Mouse (Mus musculus) left cerebral cortex, adult 11 months (tissue): Measurements from ENCODE around the gene Mpv17l2.

Experiments
- DNase-seq: peaks from one replicate; pipeline ENCODE4 v3.0.0; 2022; ENCODE audit warnings: low spot score

Gene Mpv17l2

GRCm38 (mm10) chr8:70749097-70749674 is 11.6 kb downstream of the Mpv17l2 start:
- no peak for DNase-seq

GRCm38 (mm10) chr8:70748246-70749096 is 12.3 kb downstream of the Mpv17l2 start:
- DNase-seq = no peak

- no peak for DNase-seq
Measured at GRCm38 (mm10) chr8:70747211-70747890, 13.4 kb downstream of the Mpv17l2 start.

- DNase-seq = no peak
Measured at GRCm38 (mm10) chr8:70746676-70747075, 14.1 kb downstream of the Mpv17l2 start.

GRCm38 (mm10) chr8:70745691-70746220 is 15.0 kb downstream of the Mpv17l2 start:
- DNase-seq = no peak

- no peak for DNase-seq
Measured at GRCm38 (mm10) chr8:70744806-70745205, 15.9 kb downstream of the Mpv17l2 start.

- no peak for DNase-seq
Measured at GRCm38 (mm10) chr8:70743656-70744590, 16.8 kb downstream of the Mpv17l2 start.

GRCm38 (mm10) chr8:70742981-70743655 is 17.6 kb downstream of the Mpv17l2 start:
- no peak for DNase-seq

GRCm38 (mm10) chr8:70742176-70742575 is 18.6 kb downstream of the Mpv17l2 start:
- DNase-seq = no peak

- DNase-seq = no peak
Measured at GRCm38 (mm10) chr8:70741661-70742060, 19.1 kb downstream of the Mpv17l2 start.

- DNase-seq = no peak
Measured at GRCm38 (mm10) chr8:70738211-70738610, 22.5 kb downstream of the Mpv17l2 start.

GRCm38 (mm10) chr8:70737705-70738104 is 23.0 kb downstream of the Mpv17l2 start:
- no peak for DNase-seq

GRCm38 (mm10) chr8:70730956-70731355 is 29.8 kb downstream of the Mpv17l2 start:
- DNase-seq = no peak

GRCm38 (mm10) chr8:70729808-70730475 is 30.8 kb downstream of the Mpv17l2 start:
- no peak for DNase-seq

GRCm38 (mm10) chr8:70726721-70727120 is 34.0 kb downstream of the Mpv17l2 start:
- DNase-seq = no peak

GRCm38 (mm10) chr8:70725792-70726447 is 34.8 kb downstream of the Mpv17l2 start:
- no peak for DNase-seq

GRCm38 (mm10) chr8:70724216-70724615 is 36.5 kb downstream of the Mpv17l2 start:
- DNase-seq = no peak

- no peak for DNase-seq
Measured at GRCm38 (mm10) chr8:70723486-70724210, 37.1 kb downstream of the Mpv17l2 start, which contains the start of gene Pde4c. Gene Pde4c (plus strand): TSS chr8:70723720.

- no peak for DNase-seq
Measured at GRCm38 (mm10) chr8:70721601-70722000, 39.1 kb downstream of the Mpv17l2 start.
